Mouse (Mus musculus) adrenal gland, adult 18-20 months (tissue): ENCODE data around the gene Coasy. TPM values are rescaled to one million over a fixed set of nuclear protein-coding genes. Genes with fewer than 3 reads are reported as not detected.

Source experiments
- DNase-seq, 2 experiments: peaks; one replicate each; pipeline ENCODE4 v3.0.0; 2021 to 2022; ENCODE audit warnings: low spot score in 2 of 2
- total RNA-seq, 2 experiments: library from RNA; stranded (reverse); gene quantifications; 1 replicate in 1 of 2; 2 replicates in 1 of 2; pipeline ENCODE4 v1.2.3; 2021

Coasy gene
- total RNA-seq, 2 experiments from 2014 or later = 84.4 to 94.1 TPM

DNA sequence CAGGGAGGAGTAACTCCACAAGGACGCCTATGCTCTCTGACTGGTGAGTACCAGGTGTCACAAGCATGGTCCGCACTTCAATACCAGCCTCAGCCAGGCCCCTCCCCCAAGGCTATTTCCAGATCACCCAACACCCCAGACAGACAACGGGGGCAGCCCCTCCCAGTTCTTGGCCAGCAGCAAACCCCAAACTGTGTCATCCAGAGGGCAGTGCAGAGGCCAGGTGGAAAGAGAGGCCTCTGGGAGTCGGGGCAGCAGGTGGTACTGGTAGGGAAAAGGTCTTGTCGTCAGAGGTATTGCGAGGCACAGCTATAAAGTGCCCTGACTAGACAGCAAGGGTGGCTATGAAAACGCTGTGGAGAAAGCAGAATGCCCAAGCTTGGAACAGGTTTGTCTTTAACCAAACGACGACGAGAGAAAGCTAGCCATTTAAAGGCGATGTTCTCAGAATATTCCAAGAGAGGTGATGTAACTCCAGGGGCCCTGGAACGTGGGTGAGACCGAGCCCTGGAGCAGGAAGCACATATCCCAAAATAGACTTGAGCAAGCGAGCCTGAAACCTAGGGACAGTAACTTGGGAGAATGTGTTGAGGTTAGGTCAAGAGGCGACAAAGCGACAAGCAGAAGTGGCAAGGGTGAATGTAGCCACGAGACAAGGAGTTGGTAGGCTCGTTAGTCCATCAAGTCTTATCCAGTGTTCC is 47.8 kb downstream of the Coasy start:
- no peak for DNase-seq

DNA sequence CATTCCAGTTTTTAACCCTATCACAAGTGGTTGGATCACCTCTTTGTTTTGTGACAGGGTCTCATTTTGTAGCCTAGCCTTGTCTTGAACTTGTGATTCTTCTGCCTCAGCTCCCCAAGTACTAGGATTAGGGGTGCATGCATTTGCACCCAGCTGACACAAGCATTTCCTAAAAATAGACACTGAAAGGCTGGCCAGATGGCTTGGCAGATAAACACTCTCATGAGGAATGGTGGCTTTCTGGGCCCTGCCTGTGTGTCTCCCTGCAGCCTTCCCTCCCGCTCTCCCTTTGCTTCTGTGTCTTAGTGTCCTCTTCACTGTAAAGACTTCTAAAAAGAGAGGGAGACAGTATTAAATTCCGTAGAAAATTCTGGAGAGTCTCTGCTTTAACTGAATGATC is 48.8 kb downstream of the Coasy start:
- DNase-seq = no peak

DNA sequence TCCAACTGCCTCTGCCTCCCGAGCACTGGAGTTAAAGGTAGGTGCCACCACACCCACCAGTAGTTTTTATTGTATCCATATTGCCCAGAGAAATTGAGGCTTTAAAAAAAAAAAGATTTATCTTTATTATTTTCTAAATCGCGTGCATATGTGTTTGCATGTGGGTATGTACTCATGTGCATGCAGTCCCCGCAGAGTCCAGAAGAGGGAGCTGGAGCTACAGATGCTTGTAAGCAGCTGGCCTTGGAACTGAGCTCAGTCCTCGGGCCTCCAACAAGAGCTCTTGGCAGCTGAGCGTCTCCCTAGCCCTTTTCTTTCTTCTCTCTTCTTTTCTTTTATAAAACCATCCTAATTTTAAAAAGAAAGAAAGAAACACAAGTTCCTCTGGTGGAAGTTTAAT is 49.3 kb downstream of the Coasy start:
- no peak for DNase-seq

DNA sequence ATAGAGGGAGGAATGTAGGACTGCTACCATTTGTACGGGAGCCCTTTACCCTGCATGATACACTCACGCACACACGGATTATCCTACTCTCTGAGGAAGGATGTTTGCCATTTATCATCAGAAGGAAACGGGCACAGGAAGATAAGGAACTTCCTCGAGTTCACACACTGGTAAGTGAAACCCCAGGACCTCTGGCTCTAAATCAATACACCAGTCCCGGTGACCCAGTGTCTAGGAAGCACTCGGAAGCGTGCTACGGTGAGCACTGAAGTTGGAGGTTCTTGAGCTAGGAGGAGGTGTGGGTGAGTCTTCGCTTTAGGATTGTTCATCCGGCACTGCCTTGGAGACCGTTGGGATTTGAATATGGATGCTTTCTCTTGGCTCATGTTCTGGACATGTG is 50.7 kb downstream of the Coasy start:
- no peak for DNase-seq

DNA sequence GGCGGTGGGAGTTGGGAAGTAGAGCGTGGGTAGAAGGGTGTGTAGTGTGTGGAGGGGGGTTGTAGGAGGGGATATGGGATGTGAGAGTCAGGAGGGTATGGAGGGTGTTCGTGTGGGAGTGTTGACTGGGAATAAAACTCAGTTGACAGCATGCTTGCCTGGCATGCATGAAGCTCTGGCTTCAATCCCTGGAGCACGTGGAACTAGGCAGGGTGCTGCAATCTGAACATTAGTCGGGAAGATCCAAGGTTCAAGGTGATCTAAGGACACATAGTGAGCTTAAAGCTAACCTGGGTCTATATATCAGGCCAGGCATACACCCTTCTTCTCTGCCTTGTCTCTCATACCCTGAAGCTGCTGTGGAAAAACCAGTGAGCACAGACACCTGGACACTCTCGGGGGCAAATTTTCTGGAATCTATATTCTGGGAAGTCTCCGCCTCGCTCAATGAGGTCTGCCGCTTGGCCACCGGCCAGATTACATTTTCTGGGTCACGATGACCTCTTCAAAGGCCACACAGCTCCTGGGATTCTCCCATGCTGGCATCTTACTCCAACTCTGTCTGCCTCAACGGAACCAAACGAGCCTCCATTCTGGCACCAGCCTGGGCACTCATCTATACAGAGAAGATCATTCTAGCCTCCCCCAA is 52.0 kb downstream of the Coasy start:
- DNase-seq = peak in 1 of 2 experiments; percentile 74

Other genes starting within 250 kb of the Coasy start
- 10 to 100 TPM; 40.1 to 74.3 TPM for gene Stat5b, start 231.8 kb upstream of the Coasy start, total RNA-seq
- gene Stat5a, start 223.2 kb upstream of the Coasy start, total RNA-seq = 10 to 100 TPM; 28.0 to 29.3 TPM
- gene Stat3, start 143.0 kb upstream of the Coasy start, total RNA-seq = 100 to 1,000 TPM in 1 of 2 experiments, 10 to 100 TPM in 1; 87.0 to 102 TPM
- 100 to 1,000 TPM; 296 to 352 TPM for gene Cavin1, start 111.7 kb upstream of the Coasy start, total RNA-seq
- gene Atp6v0a1, start 73.1 kb upstream of the Coasy start, total RNA-seq = 100 to 1,000 TPM; 120 to 176 TPM
- 10 to 100 TPM; 25.8 to 39.0 TPM for gene Naglu, start 12.6 kb upstream of the Coasy start, total RNA-seq
- gene Hsd17b1, start 4.2 kb upstream of the Coasy start, total RNA-seq = 1 to 10 TPM; 1.2 to 2.0 TPM
- 10 to 100 TPM; 46.5 to 61.8 TPM for gene Mlx, start 4.7 kb downstream of the Coasy start, total RNA-seq
- gene Psmc3ip, start 12.9 kb downstream of the Coasy start, total RNA-seq = 1 to 10 TPM; 2.8 to 3.8 TPM
- 10 to 100 TPM; 50.3 to 57.4 TPM for gene Retreg3, start 37.3 kb downstream of the Coasy start, total RNA-seq
- 10 to 100 TPM; 32.9 to 37.0 TPM for gene Tubg1, start 37.4 kb downstream of the Coasy start, total RNA-seq
- gene Tubg2, start 73.3 kb downstream of the Coasy start, total RNA-seq = 1 to 10 TPM; 5.9 to 6.4 TPM
- 1 to 10 TPM; 6.4 to 7.3 TPM for gene Cntnap1, start 88.0 kb downstream of the Coasy start, total RNA-seq
- 10 to 100 TPM; 24.3 to 25.6 TPM for gene Plekhh3, start 88.8 kb downstream of the Coasy start, total RNA-seq
- gene Ccr10, start 92.9 kb downstream of the Coasy start, total RNA-seq = under 1 TPM in 1 of 2 experiments, not detected in 1; 0.51 TPM
- 10 to 100 TPM; 29.5 to 35.6 TPM for gene Ezh1, start 143.9 kb downstream of the Coasy start, total RNA-seq
- 10 to 100 TPM; 38.3 to 41.4 TPM for gene Ramp2, start 163.5 kb downstream of the Coasy start, total RNA-seq
- 100 to 1,000 TPM in 1 of 2 experiments, 10 to 100 TPM in 1; 89.3 to 113 TPM for gene Vps25, start 171.1 kb downstream of the Coasy start, total RNA-seq
- gene Wnk4, start 178.0 kb downstream of the Coasy start, total RNA-seq = 1 to 10 TPM; 4.1 to 4.6 TPM
- gene Cntd1, start 196.4 kb downstream of the Coasy start, total RNA-seq = under 1 TPM; 0.33 to 0.99 TPM
- 10 to 100 TPM; 79.9 to 86.3 TPM for gene Coa3, start 196.5 kb downstream of the Coasy start, total RNA-seq
- gene Becn1, start 219.7 kb downstream of the Coasy start, total RNA-seq = 100 to 1,000 TPM; 151 to 161 TPM
- 100 to 1,000 TPM; 139 to 164 TPM for gene Psme3, start 233.6 kb downstream of the Coasy start, total RNA-seq
- 1 to 10 TPM; 6.0 to 7.0 TPM for gene Aoc2, start 242.5 kb downstream of the Coasy start, total RNA-seq
- gene Aoc3, start 248.0 kb downstream of the Coasy start, total RNA-seq = 100 to 1,000 TPM in 1 of 2 experiments, 10 to 100 TPM in 1; 40.0 to 124 TPM